Mouse (Mus musculus) heart, postnatal 0 days (tissue): ENCODE results near the gene Palm3.

ENCODE experiments used
- CTCF ChIP-seq: IDR thresholded peaks from 2 replicates; pipeline ENCODE4 v1.5.1; 2016; ENCODE audit warnings: antibody characterized with exemption, control low read depth, low read depth
- EP300 ChIP-seq: IDR thresholded peaks from 2 replicates; pipeline ENCODE4 v1.6.1; 2016; ENCODE audit warnings: antibody characterized with exemption, low read depth

- no peak for TF ChIP-seq CTCF
- no peak for TF ChIP-seq EP300
Measured at GRCm38 (mm10) chr8:84004533-84005201, 16.6 kb upstream of the Palm3 start.
